Mouse (Mus musculus): Measurements from ENCODE around the gene Mrpl23. TPM values are rescaled to one million over a fixed set of nuclear protein-coding genes. Genes with fewer than 3 reads are reported as not detected.

The Mrpl23 gene
- polyA plus RNA-seq, 1 experiment = 74.0 TPM

DNA sequence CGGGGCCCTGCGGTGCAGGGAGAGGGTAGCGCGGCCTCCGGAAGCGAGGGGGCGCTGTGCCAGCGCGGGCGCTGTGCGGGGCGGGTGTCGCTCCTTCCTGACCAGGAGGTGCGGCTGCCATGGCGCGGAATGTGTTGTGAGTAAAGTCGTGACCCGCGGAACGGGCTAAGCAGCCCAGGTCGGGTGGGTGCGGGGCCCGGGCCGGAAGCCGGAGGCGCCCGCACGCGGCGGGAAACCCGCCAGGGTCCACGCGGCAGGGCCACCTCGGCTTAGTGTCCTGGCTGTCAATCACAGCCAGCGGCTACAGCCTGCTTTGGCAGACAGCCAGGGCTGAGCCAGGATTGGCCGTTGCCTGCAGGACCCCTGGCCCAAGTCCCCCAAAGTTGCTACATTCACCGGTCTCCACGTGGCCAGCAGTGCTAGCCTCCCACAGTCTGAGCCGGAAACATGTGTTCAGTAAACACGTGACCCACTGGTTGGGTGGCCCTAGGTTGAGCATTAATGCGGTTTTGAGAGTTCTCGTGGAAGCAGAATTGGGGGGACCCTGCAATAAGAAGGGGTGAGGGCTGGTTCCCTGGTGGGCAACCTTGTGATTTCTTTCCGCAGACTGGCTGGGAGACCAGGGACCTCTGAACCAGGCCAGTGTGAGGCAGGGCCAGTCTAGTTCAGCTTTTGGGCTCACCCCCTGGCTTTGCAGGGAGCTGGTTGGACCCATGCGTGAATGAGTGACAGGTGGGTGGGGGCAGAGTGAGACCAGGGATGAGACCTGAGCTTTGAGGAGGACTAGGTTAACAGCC lies 771 bp downstream of the Mrpl23 start:
- peak; percentile 30; the same call in 1 of the 2 replicates for TF ChIP-seq POLR2A (IDR thresholded peaks at IDR 0.05; ENCODE audit: extremely low read depth, insufficient read depth, low read length)
- peak; percentile 48 for TF ChIP-seq CTCF (IDR thresholded peaks at IDR 0.05; ENCODE audit: extremely low read depth, insufficient read depth, low read length)
- 0 out of 2 replicates have a peak, but pooled peaks cover 1% of the 10 kb centered on the region for H3K4me1 ChIP-seq (ENCODE audit: control insufficient read depth, insufficient read depth, low read length)
- H3K4me3 ChIP-seq (ENCODE audit: insufficient read depth, low read length) = peak overlapping the region; percentile 69
- peak overlapping the region; percentile 26; the same call in 1 of the 2 replicates for H3K27ac ChIP-seq (ENCODE audit: insufficient read depth, low read length)

DNA sequence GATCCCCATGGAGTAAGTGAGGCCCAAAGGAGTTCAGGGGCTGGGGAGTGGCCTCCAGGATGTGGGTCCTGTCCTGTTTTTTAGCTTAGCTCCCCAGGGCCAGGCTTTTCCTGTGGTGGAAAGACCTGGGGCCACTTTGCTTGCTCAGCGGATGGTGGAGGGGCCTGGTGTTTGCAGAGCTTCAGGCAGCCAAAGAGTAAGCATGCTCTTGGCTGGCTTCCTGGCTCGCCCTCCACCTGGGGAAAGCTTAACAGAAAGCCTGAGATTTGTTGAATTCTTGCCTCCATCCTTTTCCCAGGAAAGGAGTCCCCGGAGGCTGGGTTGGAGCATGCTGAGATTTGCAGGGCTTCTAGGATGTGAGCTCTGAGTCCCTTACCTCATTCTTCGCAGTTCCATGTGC lies 2.6 kb downstream of the Mrpl23 start:
- no peak overlapping the region for H3K27ac ChIP-seq (ENCODE audit: insufficient read depth, low read length)
- H3K4me3 ChIP-seq (ENCODE audit: insufficient read depth, low read length) = no peak overlapping the region
- TF ChIP-seq CTCF (IDR thresholded peaks at IDR 0.05; ENCODE audit: extremely low read depth, insufficient read depth, low read length) = no peak
- no peak for TF ChIP-seq POLR2A (IDR thresholded peaks at IDR 0.05; ENCODE audit: extremely low read depth, insufficient read depth, low read length)
- H3K4me1 ChIP-seq (ENCODE audit: control insufficient read depth, insufficient read depth, low read length) = 0 out of 2 replicates have a peak, but pooled peaks cover 1% of the 10 kb centered on the region

DNA sequence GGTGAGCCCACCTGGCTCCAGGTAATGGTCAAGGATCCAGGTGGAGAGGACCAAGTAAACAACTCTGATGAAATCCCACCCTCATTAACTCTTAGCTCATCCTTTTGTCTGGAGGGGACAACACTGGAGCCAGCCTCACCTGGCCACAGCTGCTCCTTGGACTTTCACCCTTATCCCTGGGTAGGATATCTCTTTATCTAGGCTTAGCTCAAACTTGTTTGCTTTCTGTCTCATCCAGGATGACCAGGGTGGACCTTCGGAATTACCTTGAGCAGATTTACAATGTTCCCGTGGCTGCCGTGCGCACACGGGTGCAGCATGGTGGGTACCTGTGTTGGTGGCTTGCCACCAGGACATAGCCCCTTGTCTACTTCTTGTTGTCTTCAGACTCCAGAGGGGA lies 3.3 kb downstream of the Mrpl23 start:
- TF ChIP-seq POLR2A (IDR thresholded peaks at IDR 0.05; ENCODE audit: extremely low read depth, insufficient read depth, low read length) (no peak), CTCF (IDR thresholded peaks at IDR 0.05; ENCODE audit: extremely low read depth, insufficient read depth, low read length) (no peak)
- H3K4me1 ChIP-seq (ENCODE audit: control insufficient read depth, insufficient read depth, low read length) = 0 out of 2 replicates have a peak, but pooled peaks cover 1% of the 10 kb centered on the region
- no peak overlapping the region for H3K27ac ChIP-seq (ENCODE audit: insufficient read depth, low read length)
- no peak overlapping the region for H3K4me3 ChIP-seq (ENCODE audit: insufficient read depth, low read length)

DNA sequence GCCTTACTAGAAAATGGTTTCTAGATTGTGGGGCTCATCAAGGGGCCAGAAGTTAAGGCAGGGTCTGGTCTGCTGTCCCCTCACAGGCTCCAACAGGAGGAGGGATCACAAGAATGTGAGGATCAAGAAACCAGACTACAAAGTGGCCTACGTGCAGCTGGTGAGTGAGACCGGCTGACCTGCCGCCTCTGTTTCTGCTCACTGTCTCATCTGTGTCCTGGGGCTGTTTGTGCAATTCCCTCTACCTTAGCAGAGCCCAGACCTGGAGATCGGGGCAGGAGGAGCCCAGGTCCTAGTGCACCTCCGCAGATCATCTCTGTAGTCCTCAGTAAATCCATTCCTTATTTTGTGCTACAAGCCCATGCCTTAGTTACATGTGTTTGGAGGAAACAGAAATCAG lies 4.7 kb downstream of the Mrpl23 start:
- Histone ChIP-seq H3K27ac (ENCODE audit: insufficient read depth, low read length) (no peak overlapping the region), H3K4me3 (ENCODE audit: insufficient read depth, low read length) (no peak overlapping the region), H3K4me1 (ENCODE audit: control insufficient read depth, insufficient read depth, low read length) (0 out of 2 replicates have a peak, but pooled peaks cover 1% of the 10 kb centered on the region)
- no peak for TF ChIP-seq CTCF (IDR thresholded peaks at IDR 0.05; ENCODE audit: extremely low read depth, insufficient read depth, low read length)
- TF ChIP-seq POLR2A (IDR thresholded peaks at IDR 0.05; ENCODE audit: extremely low read depth, insufficient read depth, low read length) = no peak

DNA sequence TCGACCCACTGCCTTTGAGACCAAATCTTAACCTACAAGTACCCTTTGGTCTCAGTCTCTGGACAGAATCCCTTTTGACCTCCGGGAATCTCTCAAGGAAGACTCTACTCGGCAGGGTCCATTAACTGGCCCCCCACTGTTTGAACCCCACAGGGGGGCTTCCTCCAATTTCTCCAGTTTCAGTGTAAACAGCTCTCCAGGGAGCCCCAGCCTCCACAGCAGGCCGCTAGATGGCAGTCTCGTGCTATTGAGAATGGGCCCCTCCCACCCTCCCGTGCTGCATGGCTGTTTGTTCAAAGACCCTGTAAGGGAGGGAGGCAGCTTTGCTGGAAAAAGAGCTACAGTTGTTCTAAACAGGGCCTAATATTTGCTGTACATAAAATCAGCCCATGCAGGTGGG lies 5.4 kb downstream of the Mrpl23 start:
- Histone ChIP-seq H3K4me1 (ENCODE audit: control insufficient read depth, insufficient read depth, low read length) (no peaks in the 10 kb centered on the region), H3K27ac (ENCODE audit: insufficient read depth, low read length) (no peak overlapping the region), H3K4me3 (ENCODE audit: insufficient read depth, low read length) (no peak overlapping the region)
- no peak for TF ChIP-seq POLR2A (IDR thresholded peaks at IDR 0.05; ENCODE audit: extremely low read depth, insufficient read depth, low read length)
- TF ChIP-seq CTCF (IDR thresholded peaks at IDR 0.05; ENCODE audit: extremely low read depth, insufficient read depth, low read length) = peak; percentile 46

DNA sequence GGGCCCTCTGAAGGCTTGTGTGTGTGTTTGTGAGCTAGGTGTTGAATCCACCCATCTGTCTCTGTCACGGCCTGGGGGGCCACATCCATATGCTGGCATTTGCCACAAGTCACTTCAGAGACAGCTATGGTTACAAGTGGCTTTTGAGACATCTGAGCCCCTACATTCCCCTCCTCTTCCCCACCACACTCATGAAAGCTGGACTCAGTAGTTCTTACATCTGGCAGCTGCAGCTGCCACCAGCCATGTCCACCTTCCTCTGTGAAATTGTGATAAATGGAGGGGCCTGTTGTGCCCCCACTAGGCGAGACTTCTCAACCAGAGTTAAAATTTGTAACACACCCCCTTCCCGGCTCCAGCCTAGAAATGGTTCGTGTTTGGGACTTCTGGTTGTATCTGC lies 5.8 kb downstream of the Mrpl23 start:
- TF ChIP-seq CTCF (IDR thresholded peaks at IDR 0.05; ENCODE audit: extremely low read depth, insufficient read depth, low read length) = no peak
- no peak for TF ChIP-seq POLR2A (IDR thresholded peaks at IDR 0.05; ENCODE audit: extremely low read depth, insufficient read depth, low read length)
- no peaks in the 10 kb centered on the region for H3K4me1 ChIP-seq (ENCODE audit: control insufficient read depth, insufficient read depth, low read length)
- H3K27ac ChIP-seq (ENCODE audit: insufficient read depth, low read length) = no peak overlapping the region
- H3K4me3 ChIP-seq (ENCODE audit: insufficient read depth, low read length) = no peak overlapping the region

DNA sequence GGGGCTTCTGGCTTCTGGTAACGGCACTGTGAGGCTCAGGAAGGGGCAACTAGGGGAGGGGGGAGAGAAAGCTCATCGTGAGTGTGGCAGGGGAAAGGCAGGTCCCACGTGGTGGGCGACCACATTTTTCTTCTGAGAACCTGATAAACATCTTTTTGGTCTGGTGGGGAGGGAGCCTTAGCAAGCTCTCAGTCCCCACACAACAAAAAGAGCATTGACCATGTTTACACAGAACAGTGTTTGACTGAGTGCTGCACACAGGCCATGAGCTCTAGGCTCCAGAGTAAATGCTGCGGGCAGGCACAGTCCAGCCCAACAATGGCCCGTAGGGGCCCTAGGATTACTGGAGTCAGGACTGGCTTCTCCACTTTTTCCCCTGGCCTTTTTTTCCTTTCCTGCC lies 6.3 kb downstream of the Mrpl23 start:
- Histone ChIP-seq H3K4me1 (ENCODE audit: control insufficient read depth, insufficient read depth, low read length) (no peaks in the 10 kb centered on the region), H3K27ac (ENCODE audit: insufficient read depth, low read length) (no peak overlapping the region), H3K4me3 (ENCODE audit: insufficient read depth, low read length) (no peak overlapping the region)
- TF ChIP-seq POLR2A (IDR thresholded peaks at IDR 0.05; ENCODE audit: extremely low read depth, insufficient read depth, low read length) (no peak), CTCF (IDR thresholded peaks at IDR 0.05; ENCODE audit: extremely low read depth, insufficient read depth, low read length) (no peak)

DNA sequence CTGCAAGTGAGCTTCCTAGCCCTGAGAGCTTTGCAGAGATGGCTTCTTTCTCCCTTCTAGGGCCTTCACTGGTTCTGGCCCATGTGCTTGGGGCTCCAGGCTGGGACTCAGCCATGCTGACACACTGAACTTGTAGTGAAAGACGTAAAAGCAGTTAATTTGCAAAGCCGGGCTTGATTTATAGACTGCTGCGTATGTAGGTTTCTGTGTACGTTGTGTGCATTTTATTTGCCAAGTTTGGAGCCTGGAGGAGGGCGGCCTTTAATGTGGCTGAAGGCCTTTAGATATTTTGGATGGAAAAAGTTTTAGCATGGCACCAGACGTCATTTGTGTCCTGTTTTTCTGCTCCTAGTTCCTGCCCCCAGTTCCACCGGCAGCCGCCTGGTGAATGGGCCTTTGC lies 7.3 kb downstream of the Mrpl23 start:
- Histone ChIP-seq H3K4me3 (ENCODE audit: insufficient read depth, low read length) (no peak overlapping the region), H3K27ac (ENCODE audit: insufficient read depth, low read length) (no peak overlapping the region), H3K4me1 (ENCODE audit: control insufficient read depth, insufficient read depth, low read length) (no peaks in the 10 kb centered on the region)
- TF ChIP-seq POLR2A (IDR thresholded peaks at IDR 0.05; ENCODE audit: extremely low read depth, insufficient read depth, low read length) = no peak
- no peak for TF ChIP-seq CTCF (IDR thresholded peaks at IDR 0.05; ENCODE audit: extremely low read depth, insufficient read depth, low read length)

DNA sequence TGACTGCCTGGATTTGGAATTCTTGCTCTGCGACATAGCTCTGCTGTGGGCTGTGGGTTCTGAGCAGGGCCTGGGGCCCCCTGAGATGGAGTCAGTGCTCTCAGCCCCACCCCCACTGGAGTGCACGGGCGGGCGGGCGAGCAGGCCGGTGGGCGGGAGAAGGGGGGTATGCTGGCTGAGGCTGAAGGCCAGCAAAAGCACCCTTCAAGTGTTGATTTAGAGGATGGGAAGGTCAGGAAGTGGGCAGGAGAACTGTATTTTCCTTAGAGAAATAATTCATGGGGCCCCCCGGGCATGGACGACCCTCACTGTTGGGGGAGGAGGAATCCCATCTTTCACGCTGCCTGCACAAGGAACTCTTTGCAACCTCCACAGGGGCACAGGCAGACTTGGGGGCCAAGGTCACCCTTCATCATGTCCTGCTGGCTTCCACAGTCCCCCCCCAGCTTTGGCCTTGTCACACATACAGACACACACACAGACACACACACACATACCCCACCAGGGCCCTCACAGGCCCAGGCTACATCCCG lies 10.4 kb downstream of the Mrpl23 start:
- H3K4me3 ChIP-seq (ENCODE audit: insufficient read depth, low read length) = no peak overlapping the region
- H3K27ac ChIP-seq (ENCODE audit: insufficient read depth, low read length) = no peak overlapping the region
- TF ChIP-seq CTCF (IDR thresholded peaks at IDR 0.05; ENCODE audit: extremely low read depth, insufficient read depth, low read length) = no peak
- TF ChIP-seq POLR2A (IDR thresholded peaks at IDR 0.05; ENCODE audit: extremely low read depth, insufficient read depth, low read length) = no peak
- no peaks in the 10 kb centered on the region for H3K4me1 ChIP-seq (ENCODE audit: control insufficient read depth, insufficient read depth, low read length)

DNA sequence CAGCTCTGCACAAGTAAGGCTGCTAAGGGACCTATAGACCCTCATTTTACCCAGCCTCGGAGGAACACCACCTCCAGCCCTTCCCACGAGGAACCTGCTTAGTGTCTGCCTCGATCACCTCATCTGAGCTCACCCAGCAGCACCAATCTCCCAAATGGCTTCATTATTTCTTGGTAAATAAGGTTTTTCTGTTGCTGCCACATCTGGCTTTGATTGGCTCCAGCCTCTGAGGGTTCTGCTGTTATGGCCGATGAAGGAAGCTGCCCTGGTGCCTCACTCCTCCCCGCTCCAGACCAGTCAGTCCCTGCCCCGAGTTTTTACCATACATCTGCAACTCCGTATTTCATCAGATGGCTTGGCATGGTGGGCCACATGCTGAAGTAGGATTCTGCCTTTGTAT lies 13.5 kb downstream of the Mrpl23 start:
- no peak overlapping the region for H3K4me3 ChIP-seq (ENCODE audit: insufficient read depth, low read length)
- TF ChIP-seq POLR2A (IDR thresholded peaks at IDR 0.05; ENCODE audit: extremely low read depth, insufficient read depth, low read length) (no peak), CTCF (IDR thresholded peaks at IDR 0.05; ENCODE audit: extremely low read depth, insufficient read depth, low read length) (no peak)

More for the DNA sequence above, 13.5 kb downstream of the Mrpl23 start:
- no peak overlapping the region for H3K27ac ChIP-seq (ENCODE audit: insufficient read depth, low read length)
- H3K4me1 ChIP-seq (ENCODE audit: control insufficient read depth, insufficient read depth, low read length) = no peaks in the 10 kb centered on the region

Data from cortical plate, adult 2 months (tissue).